Comparison of ENCODE assay signal across 1 mouse cellular context in the genomic region with DNA sequence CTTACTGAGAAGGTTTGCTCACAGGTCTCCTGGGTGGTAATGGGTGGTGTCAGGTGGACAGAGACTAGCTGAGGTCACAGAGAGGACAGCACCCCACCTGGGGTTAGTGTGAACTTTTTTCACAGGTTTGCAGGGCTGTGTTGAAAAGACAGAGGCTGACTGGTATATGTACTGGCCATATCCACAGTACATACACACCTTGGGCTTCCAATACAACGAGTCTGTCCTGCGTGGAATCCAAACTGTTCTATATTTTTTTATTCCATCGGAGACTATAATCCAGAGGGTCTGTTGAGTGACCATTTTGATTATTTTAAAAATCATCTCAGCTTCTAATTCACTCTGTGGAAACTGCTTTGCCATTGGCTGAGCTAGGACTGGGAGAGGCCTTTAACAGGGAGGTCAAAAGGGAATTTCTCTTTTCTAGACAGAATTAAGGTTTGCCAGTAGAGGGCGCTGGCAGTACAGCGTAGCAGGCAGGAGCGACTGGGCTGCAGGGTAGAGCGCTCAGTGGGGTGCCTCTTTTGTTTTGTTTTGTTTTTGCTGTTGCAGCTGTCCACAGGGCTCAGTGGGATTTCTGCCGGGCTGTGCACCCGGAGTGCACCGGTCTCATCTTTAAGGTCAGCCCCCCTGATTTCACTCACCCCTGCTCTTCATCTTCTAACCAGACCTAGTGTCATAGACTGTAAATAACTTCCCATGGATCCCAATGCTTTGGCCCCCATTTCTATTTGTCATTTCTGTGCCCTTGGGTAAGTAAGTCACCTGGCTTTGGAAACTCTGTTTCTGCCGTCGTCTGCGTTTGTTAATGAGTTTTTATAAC.
TF ChIP-seq lines count a peak whose summit lies in the region.

No protein-coding gene starts in this region.

TF ChIP-seq in myocyte, 11 proteins besides CTCF, POLR2A, EP300 and RAD21 (continued from another document):
- TF ChIP-seq E2F4 (IDR thresholded peaks at IDR 0.05; ENCODE audit: insufficient read depth) = no peak
